Mouse (Mus musculus) intestine, postnatal 0 days (tissue): ENCODE measurements around the gene Tnk2. TPM values are rescaled to one million over a fixed set of nuclear protein-coding genes. Genes with fewer than 3 reads are reported as not detected.

Experiments used
- ATAC-seq: fragments of 200-750 bp; cut with Nextera tagmentation; 2 replicates; pipeline ENCODE4 v1.8.0; 2017; ENCODE audit warnings: mild to moderate bottlenecking, moderate TSS enrichment, moderate library complexity
- H3K27ac ChIP-seq: fragments of 300-500 bp; sonication (generic); 2 replicates; pipeline ENCODE4 v1.5.1; 2014; ENCODE audit warnings: mild to moderate bottlenecking, low read depth, low read length, moderate library complexity
- H3K27me3 ChIP-seq: fragments of 300-500 bp; sonication (generic); replicated peaks from 2 replicates; pipeline ENCODE4 v1.6.1; 2014; ENCODE audit warnings: low read length, mixed read lengths; ENCODE audit not compliant: control insufficient read depth, insufficient read depth
- H3K36me3 ChIP-seq: fragments of 300-500 bp; sonication (generic); 2 replicates; pipeline ENCODE4 v1.6.1; 2014; ENCODE audit warnings: mild to moderate bottlenecking, moderate library complexity; ENCODE audit not compliant: control insufficient read depth, insufficient read depth
- H3K4me1 ChIP-seq: fragments of 300-500 bp; sonication (generic); replicated peaks from 2 replicates; pipeline ENCODE4 v1.6.1; 2014; ENCODE audit warnings: antibody characterized with exemption, low read length, mixed read lengths; ENCODE audit not compliant: control insufficient read depth, insufficient read depth
- H3K4me2 ChIP-seq: fragments of 300-500 bp; sonication (generic); replicated peaks from 2 replicates; pipeline ENCODE4 v1.6.1; 2014; ENCODE audit warnings: low read depth, mild to moderate bottlenecking, moderate library complexity
- H3K4me3 ChIP-seq: fragments of 300-500 bp; sonication (generic); 2 replicates; pipeline ENCODE4 v1.5.1; 2014; ENCODE audit warnings: low read depth, low read length
- H3K9ac ChIP-seq: fragments of 300-500 bp; sonication (generic); 2 replicates; pipeline ENCODE4 v1.6.1; 2014; ENCODE audit warnings: mild to moderate bottlenecking, low read depth, low read length
- H3K9me3 ChIP-seq: fragments of 300-500 bp; sonication (generic); 2 replicates; pipeline ENCODE4 v1.6.1; 2016; ENCODE audit warnings: mixed run types; ENCODE audit not compliant: control insufficient read depth
- CTCF ChIP-seq: sonication (generic); IDR thresholded peaks from 2 replicates; pipeline ENCODE4 v1.5.1; 2016; ENCODE audit warnings: low read depth, mild to moderate bottlenecking, control low read depth, antibody characterized with exemption, moderate library complexity
- WGBS: fragments of 180-500 bp; shearing (Covaris S2); extraction: QIAGEN DNeasy Blood & Tissue Kit; methylation state at CpG from one replicate; pipeline ENCODE4 v1.1.7; 2014; 5-methylcytosine and 5-hydroxymethylcytosine counted together
- polyA plus RNA-seq: library from polyadenylated mRNA; unstranded; fragments of >200 nt; fragmentation: Nextera tagmentation; extraction: Ambion mirVana; gene quantifications from 2 replicates; pipeline ENCODE4 v1.2.1, GENCODE M21; 2015

Gene Tnk2
- polyA plus RNA-seq, 1 experiment from 2014 or later, result 8.0 TPM

DNA sequence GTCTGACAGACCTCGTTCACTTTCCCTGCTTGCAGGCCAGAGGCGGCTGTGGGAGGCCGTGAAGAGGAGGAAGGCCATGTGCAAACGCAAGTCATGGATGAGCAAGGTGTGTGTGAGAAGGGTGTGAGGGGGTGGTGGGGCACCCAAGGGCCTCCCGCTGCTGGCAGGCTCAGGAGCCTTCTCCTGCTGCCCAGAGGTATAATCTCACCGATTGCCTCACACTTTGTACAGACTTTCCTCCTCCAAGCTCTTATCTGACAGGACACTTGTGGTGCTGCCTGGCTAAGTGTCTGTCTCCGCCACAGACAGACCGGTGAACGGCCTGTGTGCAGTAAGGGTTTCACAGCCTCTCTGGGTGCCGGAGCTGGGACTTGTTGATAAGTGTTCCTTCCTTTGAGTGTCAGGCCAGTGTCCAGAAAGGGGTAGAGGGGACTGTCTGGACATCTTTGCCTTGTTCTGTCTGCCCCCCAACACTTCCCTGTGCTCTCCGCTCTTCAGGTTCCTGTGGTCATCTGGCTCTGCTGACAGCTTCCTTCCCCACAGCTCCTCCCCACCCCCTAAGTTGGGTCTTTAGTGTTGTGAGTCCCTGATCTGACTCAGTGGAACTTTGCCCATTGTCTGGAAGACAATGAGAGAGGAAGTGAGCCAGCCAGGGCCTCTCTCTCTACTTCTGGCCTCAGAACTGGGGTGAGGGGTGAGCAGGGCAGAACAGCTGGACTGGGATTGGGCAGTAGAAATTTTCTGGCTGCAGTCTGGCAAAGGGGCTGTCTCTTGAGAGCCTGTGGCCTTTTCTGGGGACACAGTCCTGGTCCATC lies 22.4 kb downstream of the Tnk2 start:
- H3K36me3 ChIP-seq, result peaks cover 12% of the 10 kb centered on the region
- 30% methylated on average over 11 of the region's 11 CpGs for WGBS
- no peak overlapping the region for H3K9ac ChIP-seq
- H3K4me3 ChIP-seq, result no peak overlapping the region
- H3K4me2 ChIP-seq, result no peak overlapping the region
- ATAC-seq, result peak; percentile 61
- no peaks in the 10 kb centered on the region for H3K27me3 ChIP-seq
- peaks cover 10% of the 10 kb centered on the region for H3K4me1 ChIP-seq
- TF ChIP-seq CTCF, result no peak
- H3K27ac ChIP-seq, result peak overlapping the region; percentile 66; the same call in 1 of the 2 replicates
- no peaks in the 10 kb centered on the region for H3K9me3 ChIP-seq

DNA sequence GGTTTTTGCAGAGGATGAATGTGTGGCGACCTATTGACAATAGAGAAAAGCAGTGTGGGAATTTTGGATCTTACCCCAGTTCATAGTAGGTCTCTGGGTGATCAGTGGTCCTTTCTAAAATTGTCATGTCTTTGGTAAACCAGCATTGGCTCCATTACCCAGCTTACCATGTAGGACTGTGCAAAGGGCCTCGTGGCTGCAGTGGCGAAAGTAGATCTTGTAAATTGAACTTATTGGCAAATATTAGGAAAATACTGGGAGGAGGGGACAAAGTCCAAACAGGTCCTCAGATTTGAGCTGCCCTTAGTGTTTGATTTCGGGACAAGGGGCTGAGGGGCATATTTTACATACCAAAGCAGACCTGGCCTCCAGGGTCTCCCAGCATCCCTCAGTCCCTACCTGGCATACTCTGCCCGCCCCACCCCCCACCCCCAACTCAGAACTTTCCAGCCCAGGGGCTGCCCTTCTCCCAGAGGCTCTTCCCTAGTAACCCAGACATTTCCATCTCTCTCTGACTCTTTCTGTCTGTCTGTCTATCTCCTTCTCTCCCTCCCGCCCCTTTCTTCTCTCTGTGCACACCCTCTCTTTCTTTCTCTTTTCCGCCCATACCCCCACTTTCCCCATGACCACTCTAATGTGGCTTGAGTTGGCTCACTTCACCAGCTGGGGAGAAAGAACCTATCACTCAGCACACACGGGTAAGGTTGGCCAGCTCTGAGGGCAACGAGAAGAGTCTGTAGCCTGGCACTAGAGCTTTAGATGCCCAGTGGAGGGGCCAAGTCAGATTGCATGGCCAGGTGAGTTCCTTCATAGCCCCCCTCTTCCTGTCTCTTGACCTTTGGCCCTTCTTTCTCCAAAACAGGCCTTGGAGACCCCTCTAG lies 23.2 kb downstream of the Tnk2 start:
- H3K9ac ChIP-seq, result no peak overlapping the region
- H3K4me1 ChIP-seq, result peaks cover 10% of the 10 kb centered on the region; the same call in 1 of the 2 replicates
- peaks cover 20% of the 10 kb centered on the region for H3K36me3 ChIP-seq
- no peaks in the 10 kb centered on the region for H3K27me3 ChIP-seq
- no peak overlapping the region for H3K27ac ChIP-seq
- no peak overlapping the region for H3K4me3 ChIP-seq
- H3K9me3 ChIP-seq, result no peaks in the 10 kb centered on the region
- WGBS, result 77% methylated on average over 9 of the region's 9 CpGs
- no peak overlapping the region for H3K4me2 ChIP-seq
- ATAC-seq, result no peak
- TF ChIP-seq CTCF, result no peak

DNA sequence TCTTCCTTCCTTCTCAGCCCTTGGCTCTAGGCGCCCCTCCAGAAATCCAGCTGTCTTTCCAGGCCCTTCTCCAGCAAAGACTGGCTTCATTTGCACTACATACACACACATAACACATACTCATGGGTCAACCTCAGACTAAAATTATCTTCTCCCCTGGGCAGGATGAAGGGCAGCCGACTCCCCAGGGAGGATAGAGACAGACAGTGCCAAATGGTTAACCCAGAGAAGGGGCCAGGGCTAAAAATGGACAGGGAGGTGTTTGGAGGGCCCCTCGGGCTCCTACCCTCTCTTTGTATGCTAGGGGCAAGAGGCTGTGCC lies 23.8 kb downstream of the Tnk2 start:
- Histone ChIP-seq H3K4me1 (peaks cover 10% of the 10 kb centered on the region; the same call in 1 of the 2 replicates), H3K36me3 (peaks cover 20% of the 10 kb centered on the region), H3K9me3 (no peaks in the 10 kb centered on the region), H3K4me3 (no peak overlapping the region), H3K27ac (no peak overlapping the region), H3K4me2 (no peak overlapping the region), H3K27me3 (no peaks in the 10 kb centered on the region), H3K9ac (no peak overlapping the region)
- no peak for TF ChIP-seq CTCF
- 68% methylated on average over 3 of the region's 3 CpGs for WGBS
- no peak for ATAC-seq

DNA sequence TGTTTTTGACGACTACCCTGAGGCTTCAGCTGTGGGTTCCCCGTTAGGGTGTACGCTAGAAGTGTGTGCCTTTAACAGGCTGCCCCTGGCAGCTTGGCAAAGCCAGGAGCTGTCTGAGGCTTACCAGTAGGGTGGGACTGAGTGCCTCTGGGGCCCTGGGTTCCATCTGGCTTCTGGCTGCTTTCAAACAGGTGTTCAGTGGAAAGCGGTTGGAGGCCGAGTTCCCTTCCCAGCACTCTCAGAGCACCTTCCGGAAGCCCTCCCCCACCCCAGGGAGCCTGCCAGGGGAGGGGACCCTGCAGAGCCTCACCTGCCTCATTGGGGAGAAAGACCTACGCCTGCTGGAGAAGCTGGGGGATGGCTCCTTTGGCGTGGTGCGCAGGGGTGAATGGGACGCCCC lies 24.4 kb downstream of the Tnk2 start:
- Histone ChIP-seq H3K36me3 (peaks cover 20% of the 10 kb centered on the region), H3K4me1 (peaks cover 11% of the 10 kb centered on the region; the same call in 1 of the 2 replicates)

DNA sequence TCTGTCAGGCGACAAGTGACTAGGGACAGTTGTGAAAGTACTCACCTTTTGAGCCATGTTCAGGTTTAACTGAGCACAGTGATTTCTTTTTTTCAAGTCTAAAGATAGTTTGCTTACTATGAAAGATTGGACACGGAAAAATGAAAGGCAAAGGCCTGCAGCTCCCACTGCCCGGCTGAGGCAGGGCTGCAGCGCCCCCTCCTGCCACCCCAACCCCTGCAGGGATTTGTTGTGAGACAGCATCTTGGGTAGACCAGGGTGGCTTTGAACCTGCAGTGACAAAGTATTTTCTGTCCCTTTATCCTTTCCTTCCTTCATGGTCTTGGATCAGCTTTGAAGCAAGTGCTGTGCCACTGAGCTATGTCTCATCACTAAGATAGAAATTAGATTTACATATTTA lies 24.8 kb downstream of the Tnk2 start:
- ATAC-seq, result no peak
- TF ChIP-seq CTCF, result peak; percentile 56
- WGBS, result 89% methylated on average over 4 of the region's 4 CpGs
- no peak overlapping the region for H3K9ac ChIP-seq
- peaks cover 13% of the 10 kb centered on the region; the same call in 1 of the 2 replicates for H3K4me1 ChIP-seq
- peaks cover 20% of the 10 kb centered on the region for H3K36me3 ChIP-seq
- H3K4me3 ChIP-seq, result no peak overlapping the region
- no peak overlapping the region for H3K4me2 ChIP-seq
- no peaks in the 10 kb centered on the region for H3K9me3 ChIP-seq
- H3K27ac ChIP-seq, result no peak overlapping the region
- H3K27me3 ChIP-seq, result no peaks in the 10 kb centered on the region

More for the DNA sequence above, 24.4 kb downstream of the Tnk2 start:
- no peak overlapping the region for H3K27ac ChIP-seq
- H3K9me3 ChIP-seq, result no peaks in the 10 kb centered on the region
- TF ChIP-seq CTCF, result no peak
- H3K27me3 ChIP-seq, result no peaks in the 10 kb centered on the region
- H3K4me3 ChIP-seq, result no peak overlapping the region
- 82% methylated on average over 10 of the region's 10 CpGs for WGBS
- H3K9ac ChIP-seq, result no peak overlapping the region
- no peak for ATAC-seq
- H3K4me2 ChIP-seq, result no peak overlapping the region

DNA sequence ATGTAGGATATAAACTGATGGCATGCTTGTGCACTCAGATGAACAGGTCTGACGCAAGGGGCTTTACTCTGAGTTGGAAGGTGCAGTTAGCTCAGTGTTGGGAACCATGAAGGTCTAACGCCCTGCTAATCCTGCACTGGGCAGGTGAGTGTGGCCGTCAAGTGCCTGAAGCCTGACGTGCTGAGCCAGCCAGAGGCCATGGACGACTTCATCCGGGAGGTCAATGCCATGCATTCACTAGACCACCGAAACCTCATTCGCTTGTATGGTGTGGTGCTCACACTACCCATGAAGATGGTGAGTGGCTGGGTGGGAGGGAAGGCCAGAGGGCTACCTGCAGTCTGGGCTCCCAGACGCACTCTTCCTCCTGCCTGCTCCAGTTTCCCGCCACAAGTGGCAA lies 25.6 kb downstream of the Tnk2 start:
- WGBS, result 90% methylated on average over 10 of the region's 10 CpGs
- Histone ChIP-seq H3K9ac (no peak overlapping the region), H3K36me3 (peaks cover 20% of the 10 kb centered on the region)

More for the DNA sequence above, 25.6 kb downstream of the Tnk2 start:
- no peak overlapping the region for H3K4me3 ChIP-seq
- H3K27me3 ChIP-seq, result no peaks in the 10 kb centered on the region
- no peak for ATAC-seq
- no peak overlapping the region for H3K4me2 ChIP-seq
- no peaks in the 10 kb centered on the region for H3K9me3 ChIP-seq
- no peak for TF ChIP-seq CTCF
- peaks cover 13% of the 10 kb centered on the region; the same call in 1 of the 2 replicates for H3K4me1 ChIP-seq
- H3K27ac ChIP-seq, result no peak overlapping the region
